Mouse (Mus musculus) heart, postnatal 25 days (tissue): Measurements from ENCODE around the gene Cntfr. TPM values are rescaled to one million over a fixed set of nuclear protein-coding genes. Genes with fewer than 3 reads are reported as not detected.
"Not testable (repeated sequence)": the region's sequence is repeated elsewhere in the genome, so short reads cannot be mapped to it uniquely, and the experiment has no call there.

ENCODE experiments used
- DNase-seq: peaks from one replicate; pipeline ENCODE4 v3.0.0; 2022; ENCODE audit warnings: low spot score
- intact Hi-C: fragments of 180-260 bp; cut with DNase I; formaldehyde crosslinking; loops from one replicate; pipeline ENCODE4 v1.15.1; 2025
- total RNA-seq, 2 experiments: library from RNA; stranded (reverse); gene quantifications; 2 replicates each; pipeline ENCODE4 v1.2.3; 2021

Cntfr gene
- total RNA-seq, 2 experiments from 2014 or later: 4.2 to 5.1 TPM

DNA sequence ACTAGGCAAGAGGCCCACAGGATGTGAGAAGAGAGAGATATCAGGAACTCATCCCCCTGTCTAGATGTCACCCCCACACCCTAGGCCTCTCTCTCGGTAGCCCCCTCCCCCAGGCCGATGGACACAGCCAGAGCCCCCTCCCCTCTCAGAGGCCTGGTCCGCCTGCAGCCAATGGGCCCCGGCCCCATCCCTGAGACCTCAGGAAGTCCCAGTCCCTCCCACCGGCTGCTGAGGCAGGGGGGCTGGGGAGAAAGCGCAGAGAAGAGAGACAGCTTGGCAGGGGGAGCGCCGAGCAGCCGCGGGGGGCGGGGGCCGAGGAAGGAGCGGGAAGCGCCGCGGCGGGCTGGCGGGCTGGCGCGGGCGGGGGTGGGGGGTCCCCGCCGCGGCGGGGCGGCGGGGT lies 13.6 kb downstream of the Cntfr start:
- intact Hi-C loops, DNase-seq: not testable (repeated sequence)

DNA sequence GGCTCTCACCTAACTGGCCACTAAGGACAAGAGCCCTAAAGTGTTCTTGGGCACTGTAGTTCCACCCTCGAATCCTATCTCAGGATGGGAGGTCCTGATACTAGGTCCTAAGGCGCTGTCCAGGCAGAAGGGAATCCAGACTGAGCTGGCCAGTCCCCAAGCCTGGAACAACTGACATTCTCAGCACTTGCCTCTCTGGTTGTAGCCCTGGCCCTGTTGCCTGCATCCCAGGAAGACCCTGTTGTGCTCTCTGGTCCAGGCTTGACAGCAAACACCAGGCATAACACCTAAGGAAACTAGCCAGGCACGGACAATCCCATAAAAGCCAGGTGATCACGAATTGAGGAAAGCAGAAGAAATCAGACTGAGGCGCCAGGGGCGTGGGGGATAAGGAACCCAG lies 14.1 kb downstream of the Cntfr start:
- intact Hi-C loops: no loop called here
- DNase-seq: no peak

DNA sequence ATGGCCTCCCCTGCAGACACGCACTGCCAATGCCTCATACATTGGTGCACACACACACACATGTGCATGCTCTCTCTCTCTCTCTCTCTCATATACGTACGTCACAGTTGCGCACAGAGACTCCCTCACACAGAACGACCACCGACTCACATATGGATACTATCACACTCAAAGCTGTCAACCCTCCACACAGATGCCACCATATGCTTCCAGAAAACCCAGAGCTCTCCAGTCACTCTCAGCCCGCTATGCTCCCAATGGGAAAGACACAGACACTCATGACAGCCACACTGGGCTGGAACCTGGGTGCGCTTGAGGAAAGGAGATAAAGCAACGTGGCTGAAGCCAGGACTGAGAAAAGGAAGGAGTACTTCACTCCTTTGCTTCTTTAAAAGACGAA lies 14.9 kb downstream of the Cntfr start:
- DNase-seq: no peak
- intact Hi-C loops: no loop called here

DNA sequence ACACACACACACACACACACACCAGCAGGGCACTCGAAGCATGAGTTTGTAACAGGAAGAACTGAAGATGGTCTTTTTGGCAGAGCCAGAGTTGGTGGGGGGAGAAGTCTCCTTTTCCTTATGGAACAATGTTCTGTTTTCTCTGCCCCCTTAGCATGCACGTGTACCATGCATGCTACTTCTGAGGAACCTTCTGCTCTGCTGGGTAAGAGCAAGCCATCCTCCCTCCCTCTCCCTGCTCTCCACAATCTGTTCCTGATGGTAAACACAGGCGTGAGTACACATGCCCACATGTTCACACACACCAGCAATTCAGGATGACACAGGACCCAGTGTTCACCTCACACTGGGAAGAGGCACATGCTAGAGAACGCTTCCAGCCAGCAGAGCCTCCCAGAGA lies 15.7 kb downstream of the Cntfr start:
- intact Hi-C loops: no loop called here
- no peak for DNase-seq

DNA sequence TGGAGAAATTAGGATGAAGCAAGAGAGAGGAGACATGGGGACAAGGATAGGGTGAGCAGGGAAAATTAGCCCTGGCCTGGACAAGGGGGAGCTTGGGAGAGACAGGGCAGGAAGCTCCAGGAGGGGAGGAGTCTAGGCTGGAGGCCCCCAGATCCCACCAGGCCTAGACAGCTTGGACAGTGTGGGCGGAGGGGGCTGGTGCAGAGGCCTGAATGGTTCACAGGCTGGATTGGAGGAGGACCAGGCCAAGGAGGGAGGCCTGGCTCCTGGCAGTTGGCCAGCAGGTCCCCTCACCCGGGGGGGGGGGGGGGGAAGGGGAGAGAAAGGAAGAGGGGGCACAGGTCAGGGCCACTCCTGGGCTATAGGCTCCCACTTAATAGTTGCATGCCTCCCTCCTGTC lies 17.6 kb downstream of the Cntfr start:
- DNase-seq: no peak
- intact Hi-C loops: no loop called here

DNA sequence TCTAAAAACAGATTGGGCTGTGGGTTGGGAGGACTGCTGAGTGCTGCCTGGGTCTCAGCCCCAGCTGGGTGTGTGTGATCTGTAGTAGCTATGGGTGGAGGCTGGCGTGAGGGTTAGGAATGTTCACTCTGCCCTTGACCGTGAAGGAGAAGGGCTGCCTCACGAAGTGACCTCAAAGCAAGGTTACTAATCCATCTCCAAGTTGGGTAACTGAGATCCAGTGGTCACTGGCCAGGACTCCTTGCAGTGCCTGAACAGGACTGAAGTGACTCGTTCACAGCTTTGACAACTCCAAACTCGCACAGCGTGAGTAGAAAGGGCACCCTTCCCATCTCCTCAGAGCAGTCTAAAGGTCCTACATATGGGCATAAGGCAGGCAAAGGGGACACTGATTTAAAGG lies 18.0 kb downstream of the Cntfr start:
- intact Hi-C loops: no loop called here
- no peak for DNase-seq

DNA sequence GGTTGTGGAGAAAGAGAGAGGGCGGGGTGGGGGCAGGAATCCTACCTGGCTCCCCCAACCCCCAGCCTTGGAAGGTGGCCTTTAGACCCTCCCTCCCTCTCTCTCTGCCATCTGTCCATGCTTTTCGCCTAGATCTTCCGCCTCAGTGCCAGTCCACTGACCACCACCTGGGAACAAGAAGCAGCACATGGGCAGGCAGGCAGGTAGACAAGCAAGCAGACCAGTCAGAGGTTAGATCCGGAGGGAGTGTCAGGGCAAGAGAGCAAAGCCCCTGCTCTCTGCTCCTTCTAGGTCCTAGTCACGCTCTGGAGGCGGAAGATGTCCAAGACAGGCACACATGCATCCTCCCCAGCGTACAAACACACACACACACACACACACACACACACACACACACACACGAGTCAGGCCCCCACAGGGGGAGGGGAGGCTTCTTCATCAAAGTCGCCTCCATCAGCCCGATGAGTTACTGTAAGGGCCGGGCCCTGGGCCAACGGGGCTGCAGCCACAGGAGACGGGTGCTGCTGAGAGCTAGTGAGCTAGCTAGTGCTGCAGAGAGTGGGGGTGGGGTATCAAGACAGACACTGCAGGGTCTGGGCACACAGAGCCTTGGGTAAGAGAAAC lies 19.8 kb downstream of the Cntfr start:
- intact Hi-C loops: no loop called here
- DNase-seq: no peak

DNA sequence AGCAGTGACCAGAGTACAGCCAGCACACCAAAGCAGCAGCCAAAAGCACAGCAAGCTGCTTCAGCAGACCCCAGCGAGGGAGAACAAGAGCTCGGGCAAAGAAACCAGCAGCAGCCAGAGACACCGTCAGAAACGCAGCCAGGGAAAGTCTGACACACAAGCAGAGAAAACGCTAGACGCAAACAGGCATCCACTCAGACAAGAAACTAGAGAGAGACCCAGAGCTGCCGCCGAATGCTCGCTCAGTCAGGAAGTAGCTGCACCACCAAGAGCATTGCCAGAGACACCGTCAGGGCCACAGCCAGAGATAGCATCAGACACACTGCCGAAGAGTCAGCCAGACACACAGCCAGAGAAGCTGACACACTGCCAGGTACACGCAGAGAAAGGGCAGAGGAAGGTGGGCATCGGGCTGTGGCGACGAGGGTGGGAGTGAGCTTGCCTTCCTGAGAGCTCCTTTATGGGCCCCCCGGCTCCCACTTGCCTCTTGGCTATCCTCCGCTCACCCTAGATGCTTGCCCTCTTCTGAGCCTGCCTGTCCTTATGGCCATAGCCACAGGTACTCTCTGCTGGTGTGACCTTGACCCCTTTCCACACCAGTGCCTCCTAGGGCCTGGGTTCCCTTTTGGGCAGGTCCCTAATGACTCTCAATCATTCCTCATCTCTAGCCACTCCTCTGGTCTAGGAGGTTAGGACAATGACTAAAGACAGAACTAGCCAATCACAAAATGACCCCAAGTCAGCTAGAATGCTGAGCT lies 20.5 kb downstream of the Cntfr start:
- DNase-seq: no peak
- intact Hi-C loops: no loop called here

DNA sequence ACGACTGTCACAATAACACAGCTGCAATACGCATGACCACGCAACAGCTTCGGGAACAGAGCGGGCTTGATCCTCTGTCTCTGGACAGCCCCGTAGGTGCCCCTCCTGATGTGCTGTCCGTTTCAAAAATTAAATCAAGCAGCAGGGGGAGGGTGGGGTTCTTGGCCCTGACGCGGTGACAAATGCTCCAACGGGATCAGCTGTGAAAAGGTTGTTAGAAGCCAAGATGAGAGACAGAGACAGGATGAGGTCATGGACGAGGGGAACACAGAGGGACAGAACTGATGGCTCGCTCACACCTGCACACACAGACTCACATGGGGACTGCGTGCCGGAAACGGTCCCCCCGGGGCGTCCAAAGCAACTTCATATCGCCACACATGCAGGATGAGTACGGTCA lies 23.7 kb downstream of the Cntfr start:
- DNase-seq: no peak
- intact Hi-C loops: no loop called here

DNA sequence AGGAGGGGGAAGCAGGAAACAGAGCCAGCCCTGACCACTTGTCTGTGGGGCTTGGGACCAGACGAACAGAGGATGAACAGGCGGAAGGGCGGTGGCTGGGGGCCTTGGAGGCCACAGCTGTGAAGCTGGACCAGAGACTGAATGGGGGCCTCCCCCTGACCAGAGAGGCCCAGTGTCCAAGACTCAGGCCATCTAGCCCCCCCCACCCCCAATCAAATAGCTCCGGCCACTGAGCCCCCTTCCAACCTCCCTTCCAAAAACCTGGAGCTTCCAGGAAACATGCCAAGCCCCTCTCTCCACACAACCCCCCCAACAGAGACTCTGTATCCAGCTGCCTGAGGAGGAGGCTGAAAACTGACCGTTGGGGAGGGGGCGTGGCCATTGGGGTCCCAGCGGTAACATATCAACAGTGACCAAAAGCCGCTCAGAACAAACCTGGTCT lies 24.3 kb downstream of the Cntfr start:
- DNase-seq: no peak
- intact Hi-C loops: no loop called here

DNA sequence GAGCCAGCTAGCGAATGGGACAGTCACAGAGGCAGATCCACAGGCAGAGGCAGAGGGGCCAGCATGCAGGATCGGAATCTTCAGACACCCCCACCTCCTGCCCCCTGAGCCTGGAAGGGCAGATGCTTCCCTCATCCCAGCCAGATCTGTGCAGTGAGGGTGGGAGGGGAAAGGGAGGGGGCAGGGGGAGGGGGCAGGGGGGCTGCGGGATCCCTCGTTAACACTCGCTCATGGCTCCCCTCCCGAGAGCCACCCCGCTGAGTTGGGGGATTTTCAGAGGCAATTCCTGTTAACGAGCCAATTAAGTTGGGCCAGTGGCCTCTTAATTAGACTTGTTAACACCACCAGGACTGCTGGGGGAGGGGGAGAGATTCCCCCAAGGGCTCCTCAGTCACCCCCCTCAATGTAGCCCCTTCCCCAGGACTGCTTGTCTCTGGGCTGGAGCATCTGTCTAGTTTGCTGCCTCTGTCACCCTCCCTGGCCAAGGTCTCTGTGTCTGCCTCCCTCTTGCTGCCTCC lies 24.9 kb downstream of the Cntfr start:
- DNase-seq: no peak
- intact Hi-C loops: no loop called here

DNA sequence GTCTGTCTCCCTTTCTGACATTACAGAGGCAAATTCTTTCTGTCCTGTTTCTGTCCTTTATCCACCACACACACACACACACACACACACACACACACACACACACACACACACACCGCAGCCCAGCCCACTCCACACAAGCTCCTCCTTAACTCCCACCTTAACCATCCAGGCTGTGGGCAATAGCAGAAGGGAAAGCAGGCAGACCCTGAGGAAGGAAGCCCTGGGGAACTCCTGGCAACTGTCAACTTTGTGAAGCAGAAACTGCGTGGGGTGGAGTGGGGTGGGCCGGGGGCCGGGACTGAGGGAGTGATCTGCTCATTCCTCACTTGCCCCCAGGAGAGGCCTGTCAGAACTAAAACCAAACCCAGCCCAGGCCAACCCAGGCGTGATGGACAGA lies 25.4 kb downstream of the Cntfr start:
- DNase-seq: no peak
- intact Hi-C loops: no loop called here

DNA sequence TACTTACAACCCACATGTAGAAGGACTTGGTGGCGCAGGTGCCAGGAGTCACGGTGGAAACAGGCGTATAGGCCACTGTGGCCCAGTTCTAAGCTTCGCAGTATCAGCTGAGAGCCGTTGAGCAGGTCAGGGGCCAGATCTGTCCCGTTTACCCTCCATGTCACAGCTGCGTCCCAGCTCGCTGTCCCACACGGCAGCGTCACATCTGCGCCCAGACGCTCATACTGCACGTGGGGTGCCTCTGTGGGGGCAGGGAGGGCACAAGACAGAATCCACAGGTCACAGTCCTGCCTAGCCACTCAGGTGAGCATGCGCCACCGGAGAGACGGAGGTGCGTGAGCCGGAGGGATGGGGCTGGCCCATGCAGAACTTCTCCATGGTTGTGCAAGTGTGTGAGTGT lies 26.1 kb downstream of the Cntfr start:
- DNase-seq: no peak
- intact Hi-C loops: no loop called here

DNA sequence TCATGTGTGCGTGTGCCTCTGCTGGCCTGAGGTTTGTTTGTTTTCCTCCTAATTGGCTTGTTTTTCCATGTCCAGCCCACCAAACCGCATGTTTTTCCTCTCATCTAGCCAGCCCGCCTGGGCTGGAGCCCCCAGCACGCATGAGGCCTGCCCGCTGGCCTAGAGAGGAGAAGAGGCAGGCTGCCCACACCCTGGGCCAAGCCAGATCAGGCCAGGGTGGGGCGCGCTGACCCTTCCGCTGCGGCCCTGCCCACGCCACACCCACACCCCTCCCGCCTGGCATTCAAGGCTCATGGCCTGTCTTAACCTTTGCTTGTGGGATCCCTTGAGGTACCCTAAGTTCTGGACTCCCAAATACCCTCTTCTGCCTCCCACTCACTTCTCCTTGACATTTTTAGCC lies 30.2 kb downstream of the Cntfr start:
- DNase-seq: no peak
- intact Hi-C loops: no loop called here

DNA sequence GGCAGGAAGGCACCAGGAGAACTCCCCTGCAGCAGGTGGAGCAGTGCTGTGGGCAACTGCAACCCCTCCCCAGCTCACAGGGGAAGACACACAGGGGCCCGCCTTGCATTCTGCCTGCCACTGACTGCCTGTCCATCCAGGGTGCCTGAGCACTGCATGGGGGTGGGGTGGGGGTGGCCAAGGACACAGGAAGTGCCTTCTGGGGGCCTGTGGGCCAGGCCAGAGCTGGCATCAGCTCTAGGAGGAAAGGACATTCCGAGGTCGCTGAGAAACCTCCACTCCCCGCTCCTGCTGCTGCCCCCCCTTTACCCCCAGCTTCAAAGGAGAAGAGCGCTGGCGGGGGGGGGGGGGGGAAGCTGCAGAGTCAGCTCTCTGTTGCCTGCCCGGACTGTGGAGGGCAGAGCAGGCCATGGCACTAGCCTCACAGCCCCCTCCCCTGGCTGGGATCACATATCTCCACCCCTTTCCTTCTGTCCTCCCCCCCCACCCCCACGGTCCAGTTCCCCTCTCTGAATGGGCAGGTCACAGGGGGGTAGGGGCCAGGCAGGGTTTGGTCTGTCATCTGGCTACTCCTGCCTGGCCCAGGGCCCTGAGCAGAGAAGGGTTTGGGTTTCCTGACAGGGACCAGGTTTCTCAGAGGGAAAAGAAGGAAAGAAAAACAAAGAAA lies 31.7 kb downstream of the Cntfr start:
- intact Hi-C loops: no loop called here

DNA sequence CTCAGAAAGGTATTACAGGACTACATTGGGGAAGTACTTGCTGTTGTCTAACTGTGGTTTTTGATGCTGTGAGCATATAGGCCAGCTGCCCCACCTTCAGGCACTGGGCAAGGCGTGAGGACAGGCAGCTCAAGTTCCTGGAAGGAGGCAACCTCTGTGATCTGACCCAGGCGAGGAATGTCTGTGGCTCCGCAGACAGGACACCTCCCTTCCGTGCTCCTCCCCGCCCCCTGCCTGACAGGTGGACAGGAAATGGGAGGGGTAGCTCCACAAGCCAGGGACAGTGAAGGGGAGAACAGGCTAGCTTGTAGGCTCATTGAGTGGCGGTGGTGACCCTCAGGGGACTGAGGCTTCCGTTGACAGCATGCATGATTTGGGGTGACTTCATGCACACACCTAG lies 32.4 kb downstream of the Cntfr start:
- intact Hi-C loops: no loop called here
- no peak for DNase-seq

More for the DNA sequence above, 31.7 kb downstream of the Cntfr start:
- DNase-seq: no peak

DNA sequence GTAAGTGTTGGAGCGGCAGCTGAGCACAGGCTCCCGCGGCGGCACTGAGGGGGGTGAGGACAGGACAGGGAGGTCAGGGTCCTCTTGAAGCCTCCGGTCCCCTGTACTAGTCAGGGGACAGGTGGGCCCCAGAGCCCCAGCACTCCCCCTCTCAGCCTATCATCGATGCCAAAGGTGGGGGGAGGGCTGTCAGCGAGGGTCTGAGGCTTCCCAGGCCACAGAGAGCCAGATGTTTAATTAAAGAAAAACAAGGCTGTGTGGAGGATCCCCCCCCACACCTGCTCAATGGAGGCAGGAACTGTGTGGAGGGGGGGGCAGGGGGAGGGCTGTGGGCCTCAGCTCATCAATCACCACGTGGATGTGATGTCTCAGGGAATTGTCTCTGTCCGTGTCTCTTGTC lies 33.3 kb downstream of the Cntfr start:
- intact Hi-C loops: no loop called here
- no peak for DNase-seq

DNA sequence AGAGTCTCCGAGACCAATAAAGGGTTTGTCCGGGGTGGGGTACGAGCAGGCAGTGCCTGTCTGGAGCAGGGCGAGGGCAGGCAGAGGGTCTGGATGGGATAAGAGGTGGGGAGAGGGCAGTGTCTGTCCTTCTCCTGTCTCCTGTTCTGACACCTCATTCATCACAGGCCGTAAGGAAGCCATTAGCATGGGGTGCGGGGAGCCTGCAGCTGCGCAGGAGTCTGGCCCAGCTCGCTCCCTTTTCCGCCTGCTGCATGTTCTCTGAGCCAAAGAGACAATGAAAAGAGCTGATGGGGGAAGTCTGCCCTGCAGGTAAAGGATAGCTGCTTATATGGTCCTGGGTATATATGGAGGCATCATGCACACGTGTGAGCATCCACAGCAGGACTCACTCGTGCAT lies 34.2 kb downstream of the Cntfr start:
- no peak for DNase-seq
- intact Hi-C loops: no loop called here

DNA sequence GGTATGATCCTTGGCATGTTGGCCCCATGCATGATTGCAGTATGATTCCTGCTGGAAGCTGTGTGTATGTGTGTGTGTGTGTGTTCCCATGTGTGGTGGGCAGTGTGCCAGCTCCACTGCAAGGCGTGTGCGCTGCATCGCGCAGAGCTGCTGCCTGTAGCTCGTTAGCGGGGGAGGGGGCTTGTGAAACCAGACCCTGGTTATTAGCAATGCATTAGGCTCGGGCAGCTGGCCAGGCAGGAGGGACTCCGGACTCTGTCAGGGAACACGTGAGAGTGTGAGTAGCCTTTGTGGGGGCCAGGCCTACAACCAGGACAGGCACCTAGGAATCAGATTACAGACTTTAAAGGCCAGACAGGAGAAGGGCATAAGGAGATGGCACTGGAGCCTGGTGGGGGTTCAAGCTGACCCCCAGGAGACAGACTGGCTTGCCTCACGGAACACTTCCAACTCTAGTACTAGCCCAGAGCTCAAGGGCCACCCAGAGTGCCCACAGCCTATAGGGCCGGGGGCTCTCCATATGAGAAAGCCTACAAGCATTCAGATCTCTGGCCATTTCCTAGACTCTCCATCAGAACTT lies 35.9 kb downstream of the Cntfr start:
- intact Hi-C loops: no loop called here
- DNase-seq: no peak

DNA sequence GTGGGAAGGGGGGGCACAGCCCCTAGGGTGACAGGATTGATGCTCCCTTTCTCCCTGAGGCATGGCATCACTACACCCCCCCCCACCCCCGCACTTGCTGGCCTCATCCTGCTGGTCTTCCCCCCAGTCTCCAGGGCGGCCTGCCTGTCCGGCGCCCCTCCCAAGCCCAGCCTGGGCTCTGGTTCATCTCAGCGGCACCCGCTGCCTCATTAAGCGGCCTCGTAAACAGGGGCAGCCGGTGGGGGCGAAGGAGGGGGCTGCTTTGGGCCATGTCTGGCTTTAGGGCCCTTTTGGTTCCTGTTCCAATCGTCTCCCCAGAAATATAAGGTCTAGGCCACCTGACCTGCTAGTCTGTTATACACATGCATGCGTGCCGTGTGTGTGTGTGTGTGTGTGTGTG lies 37.3 kb downstream of the Cntfr start:
- no peak for DNase-seq
- intact Hi-C loops: loop anchor here (2.0 kb wide), 1 partner anchor 37 kb away; the partner anchor contains the start of gene Cntfr
